Mouse (Mus musculus): ENCODE measurements around the gene Tulp2. TPM values are rescaled to one million over a fixed set of nuclear protein-coding genes. Genes with fewer than 3 reads are reported as not detected.
"Not testable (repeated sequence)": the region's sequence is repeated elsewhere in the genome, so short reads cannot be mapped to it uniquely, and the experiment has no call there.

The Tulp2 gene
- total RNA-seq, 2 experiments from 2014 or later = not detected

DNA sequence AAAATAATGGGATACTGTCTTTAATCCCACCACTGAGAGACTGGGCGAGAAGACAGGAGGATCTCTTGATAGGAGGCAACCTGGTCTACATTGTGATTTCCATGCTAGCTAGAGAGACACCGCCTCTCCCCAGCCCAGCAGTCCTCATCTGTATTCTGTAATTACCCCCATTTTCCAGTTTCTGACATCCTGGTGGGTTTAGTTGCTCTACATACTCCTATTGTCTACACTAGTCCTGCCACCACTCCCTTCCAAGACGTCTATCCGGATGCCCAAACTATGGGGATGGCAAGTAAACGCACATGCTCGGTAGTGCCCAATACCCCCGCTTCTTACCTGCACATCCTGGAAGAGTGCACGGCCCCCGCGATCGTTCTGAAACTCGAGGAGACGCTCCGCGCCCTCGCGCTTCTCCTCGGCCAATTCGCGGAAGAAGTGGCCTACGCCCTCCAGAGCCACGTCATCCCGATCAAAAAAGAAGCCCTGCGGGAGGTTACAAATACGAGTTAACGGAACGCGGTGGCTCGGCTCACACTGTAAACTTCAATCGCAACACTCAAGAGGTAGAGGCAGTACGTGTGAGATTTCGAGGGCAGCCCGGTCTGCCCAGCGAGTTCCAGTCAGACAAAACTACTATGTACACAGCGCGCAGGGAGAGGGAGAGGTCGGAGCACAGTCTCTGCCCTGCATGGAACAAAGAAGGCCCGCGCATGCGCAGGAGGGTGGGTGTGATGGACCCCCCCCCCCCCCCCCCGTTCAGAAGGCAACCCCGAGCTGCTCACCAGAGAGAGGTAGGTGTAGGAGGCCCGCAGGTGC lies 22.7 kb upstream of the Tulp2 start:
- peak; percentile 78 to 80 for DNase-seq (ENCODE audit: low spot score in 2 of 2)
- intact Hi-C loops (cut with DNase I) = no loop called here

DNA sequence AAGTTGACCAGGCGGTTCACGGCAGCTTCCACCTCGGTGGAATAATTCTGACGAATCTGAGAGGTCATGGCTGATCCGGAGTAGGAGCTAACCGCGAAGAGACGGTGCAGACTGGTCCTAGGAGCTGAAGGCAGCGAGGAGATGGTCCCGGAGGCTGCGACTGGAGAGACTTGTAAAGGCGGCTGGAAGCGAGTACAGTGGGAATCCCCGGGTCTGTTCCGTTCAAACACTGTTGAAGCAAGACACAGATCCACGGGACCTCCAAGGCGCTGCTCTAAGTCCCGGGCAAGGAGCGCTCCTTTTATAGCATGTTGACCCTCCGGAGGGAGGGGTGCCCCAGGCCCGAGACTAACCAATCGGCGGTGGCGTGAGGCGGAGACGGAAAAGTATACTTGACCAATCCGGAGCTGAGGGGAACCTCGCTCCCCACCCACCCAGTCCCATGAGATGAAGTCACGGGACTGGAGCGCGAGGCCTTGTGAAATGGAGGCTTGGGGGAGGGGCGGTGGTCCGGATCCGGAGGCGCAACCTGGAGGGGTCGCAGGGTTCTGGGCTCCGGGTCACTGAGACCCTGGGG lies 22.0 kb upstream of the Tulp2 start, which contains the start of gene Ftl1:
Gene Ftl1, minus strand, starts transcription at position 321 of the 577 bp plus-strand sequence.
- intact Hi-C loops (cut with DNase I) = loop anchor here (10.0 kb wide), 1 partner anchor 245 kb away; the partner anchor contains the start of gene Dbp
- DNase-seq (ENCODE audit: low spot score in 2 of 2) = peak; percentile 97 to 99

DNA sequence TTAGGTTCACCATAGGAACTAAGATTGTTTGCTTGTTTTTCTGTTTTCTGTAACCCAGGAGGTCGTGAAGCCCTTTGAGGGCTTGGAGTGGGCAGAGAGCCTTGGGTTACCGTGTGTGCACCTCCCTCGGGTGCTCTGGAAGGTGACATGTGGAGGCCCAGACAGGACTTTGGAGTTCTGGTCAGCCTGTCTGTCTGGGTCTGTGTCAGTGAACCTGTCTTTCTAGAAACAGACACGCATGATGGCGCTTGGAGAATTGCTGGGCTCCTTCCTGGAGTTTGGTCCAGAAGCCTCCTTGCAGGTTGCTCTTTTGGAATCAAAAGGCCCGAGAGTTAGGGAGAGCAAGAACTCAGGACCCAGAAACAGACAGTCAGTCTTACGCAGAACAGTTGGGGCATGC lies 21.3 kb upstream of the Tulp2 start:
- intact Hi-C loops (cut with DNase I) = loop anchor here (10.0 kb wide), 1 partner anchor 244 kb away; the partner anchor contains the start of gene Dbp
- DNase-seq (ENCODE audit: low spot score in 2 of 2) = no peak

DNA sequence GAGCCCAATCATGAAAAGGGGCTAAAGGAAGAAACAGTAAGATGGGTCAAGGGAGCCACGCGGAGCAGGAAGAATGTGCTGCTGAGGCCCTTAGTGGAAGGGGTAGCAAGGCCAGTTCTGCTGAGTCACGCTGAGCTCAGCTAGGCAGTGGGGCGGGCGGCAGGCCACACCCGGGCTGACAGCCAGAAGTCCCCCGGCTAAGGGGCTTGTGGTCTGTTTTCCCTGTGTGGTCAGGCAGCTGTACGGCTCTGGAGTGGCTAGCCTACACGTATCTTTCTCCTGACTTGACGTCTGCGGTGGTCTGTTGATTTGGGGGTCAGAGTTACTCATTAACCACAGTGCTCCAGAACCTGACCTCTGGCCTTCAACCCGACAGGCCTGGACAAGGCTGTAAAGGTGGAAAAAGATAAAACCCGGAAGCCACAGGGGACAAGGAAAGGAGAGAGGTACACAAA lies 20.8 kb upstream of the Tulp2 start:
- DNase-seq (ENCODE audit: low spot score in 2 of 2) = peak; percentile 41 to 42
- intact Hi-C loops (cut with DNase I) = loop anchor here (10.0 kb wide), 1 partner anchor 244 kb away; the partner anchor contains the start of gene Dbp

DNA sequence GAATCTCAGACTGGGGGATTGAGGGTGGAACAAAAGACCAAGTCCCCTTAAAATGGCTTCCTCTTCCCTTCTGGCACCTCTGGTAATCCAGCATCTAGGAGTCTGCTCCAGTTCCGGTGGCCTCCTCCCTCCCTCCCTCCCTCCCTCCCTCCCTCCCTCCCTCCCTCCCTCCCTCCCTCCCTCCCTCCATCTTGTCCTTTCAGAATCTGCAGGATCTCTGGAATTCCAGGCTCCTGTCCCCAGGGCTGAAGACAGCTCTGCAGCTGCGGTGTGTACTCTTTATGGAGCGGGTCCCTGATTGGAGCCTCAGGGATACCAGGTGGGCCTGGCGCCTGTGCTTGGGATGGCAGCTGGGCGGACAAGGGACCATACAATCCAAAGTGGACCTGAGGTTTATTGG lies 20.4 kb upstream of the Tulp2 start:
- intact Hi-C loops (cut with DNase I) = loop anchor here (10.0 kb wide), 1 partner anchor 243 kb away; the partner anchor contains the start of gene Dbp
- no peak for DNase-seq (ENCODE audit: low spot score in 2 of 2)

DNA sequence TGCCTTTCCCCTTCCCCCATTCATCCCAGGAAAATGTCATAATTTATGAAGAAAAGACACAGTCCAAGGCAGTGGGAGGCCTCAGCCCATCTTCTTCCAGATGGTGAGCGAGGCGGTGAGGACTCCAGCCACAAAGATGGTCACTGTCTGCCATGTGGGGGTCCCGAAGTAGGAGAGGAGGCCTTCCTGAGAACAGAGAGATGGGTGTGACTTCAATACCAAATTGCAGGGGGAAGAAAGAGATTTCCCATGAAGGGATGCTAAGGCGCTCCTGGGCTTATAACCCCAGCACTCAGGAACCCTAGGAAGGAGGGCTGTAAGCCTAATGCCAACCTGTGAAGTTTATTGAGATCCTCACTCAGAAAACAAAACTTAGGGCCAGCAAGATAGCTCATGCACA lies 19.9 kb upstream of the Tulp2 start:
- intact Hi-C loops (cut with DNase I) = loop anchor here (10.0 kb wide), 1 partner anchor 243 kb away; the partner anchor contains the start of gene Dbp
- no peak for DNase-seq (ENCODE audit: low spot score in 2 of 2)

DNA sequence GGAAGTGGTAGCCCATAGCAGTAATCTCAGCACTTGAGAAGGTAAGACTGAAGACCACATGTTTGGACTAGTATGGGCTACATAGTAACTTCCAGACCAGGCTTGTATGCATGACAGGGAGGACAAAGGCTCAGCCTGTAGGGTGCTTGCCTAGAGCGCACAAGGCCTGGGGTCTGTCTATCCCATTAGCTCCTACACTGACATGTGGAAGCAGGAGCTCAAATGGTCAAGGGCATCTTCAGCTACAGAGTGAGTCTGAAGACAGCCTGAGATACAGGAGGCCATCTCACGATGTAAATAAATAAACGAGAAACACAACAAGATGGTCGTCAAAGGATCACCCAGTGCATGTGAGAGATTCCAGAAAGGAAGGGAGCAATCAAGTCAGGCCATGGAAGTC lies 19.4 kb upstream of the Tulp2 start:
- intact Hi-C loops (cut with DNase I) = loop anchor here (10.0 kb wide), 1 partner anchor 242 kb away; the partner anchor contains the start of gene Dbp
- DNase-seq (ENCODE audit: low spot score in 2 of 2) = no peak

DNA sequence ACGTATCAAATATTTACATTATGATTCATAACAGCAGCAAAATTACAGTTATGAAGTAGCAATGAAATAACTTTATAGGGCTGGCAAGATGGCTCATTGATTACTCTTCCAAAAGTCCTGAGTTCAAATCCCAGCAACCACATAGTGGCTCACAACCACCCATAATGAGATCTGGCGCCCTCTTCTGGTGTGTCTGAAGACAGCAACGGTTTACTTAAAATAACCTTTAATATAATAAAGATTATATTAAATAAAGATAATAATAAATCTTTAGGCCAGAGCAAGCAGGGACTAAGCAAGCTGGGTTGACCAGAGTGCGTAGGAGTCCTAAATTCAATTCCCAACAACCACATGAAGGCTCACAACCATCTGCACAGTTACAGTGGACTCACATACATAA lies 18.8 kb upstream of the Tulp2 start:
- intact Hi-C loops (cut with DNase I) = loop anchor here (10.0 kb wide), 1 partner anchor 242 kb away; the partner anchor contains the start of gene Dbp
- not testable (repeated sequence) for DNase-seq (ENCODE audit: low spot score in 2 of 2)

DNA sequence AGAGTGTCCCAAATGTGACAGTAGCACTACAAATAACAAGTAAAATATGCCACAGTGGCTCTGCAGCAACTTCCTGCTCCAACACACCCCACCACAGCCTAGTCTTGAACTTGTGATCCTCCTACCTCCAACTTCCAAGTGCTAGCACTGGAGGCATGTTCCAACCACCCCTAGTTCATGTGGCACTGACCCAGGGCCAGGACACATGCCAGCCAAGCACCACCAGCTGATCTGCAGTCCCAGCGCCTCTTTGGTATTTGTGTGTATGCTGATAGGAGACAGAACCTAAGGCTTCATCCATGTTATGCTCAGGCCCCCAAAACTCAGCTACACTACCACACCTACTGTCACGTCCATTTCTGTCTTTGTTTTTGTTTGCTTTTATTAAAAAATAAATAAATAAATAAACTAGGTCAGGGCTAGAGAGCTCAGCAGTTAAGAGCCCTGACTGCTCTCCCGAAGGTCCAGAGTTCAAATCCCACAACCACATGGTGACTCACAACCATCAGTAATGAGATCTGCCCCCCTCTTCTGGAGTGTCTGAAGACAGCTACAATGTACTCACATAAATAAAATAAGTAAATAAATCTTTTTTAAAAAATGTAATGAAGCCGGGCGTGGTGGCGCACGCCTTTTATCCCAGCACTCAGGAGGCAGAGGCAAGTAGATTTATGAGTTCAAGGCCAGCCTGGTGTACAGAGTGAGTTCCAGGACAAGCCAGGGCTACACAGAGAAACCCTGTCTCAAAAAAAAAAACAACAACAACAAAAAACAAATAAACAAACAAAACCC lies 17.5 kb upstream of the Tulp2 start:
- intact Hi-C loops (cut with DNase I) = loop anchor here (10.0 kb wide), 1 partner anchor 241 kb away; the partner anchor contains the start of gene Dbp

DNA sequence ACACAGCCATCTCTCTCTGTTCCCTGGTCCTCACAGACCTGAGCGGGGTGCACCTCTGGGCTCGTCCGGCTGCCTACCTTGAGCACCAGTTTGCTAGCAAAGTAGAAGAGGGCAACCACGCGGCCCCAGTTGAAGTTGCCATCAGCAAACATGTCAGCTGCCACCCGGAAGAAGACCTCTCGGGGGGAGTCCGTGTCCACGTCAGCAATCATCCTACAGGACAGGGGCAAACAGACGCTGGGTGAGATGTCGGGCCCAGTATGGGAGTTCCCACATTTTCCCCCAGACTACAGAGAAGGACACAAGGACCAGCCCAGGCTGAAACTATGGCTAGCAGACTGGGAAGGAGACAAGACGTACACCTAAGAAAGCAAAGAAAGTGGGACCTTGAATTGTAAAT lies 16.6 kb upstream of the Tulp2 start:
- DNase-seq (ENCODE audit: low spot score in 2 of 2) = no peak
- intact Hi-C loops (cut with DNase I) = loop anchor here (10.0 kb wide), 1 partner anchor 240 kb away; the partner anchor contains the start of gene Dbp

More for the DNA sequence above, 17.5 kb upstream of the Tulp2 start:
- DNase-seq (ENCODE audit: low spot score in 2 of 2) = no peak

DNA sequence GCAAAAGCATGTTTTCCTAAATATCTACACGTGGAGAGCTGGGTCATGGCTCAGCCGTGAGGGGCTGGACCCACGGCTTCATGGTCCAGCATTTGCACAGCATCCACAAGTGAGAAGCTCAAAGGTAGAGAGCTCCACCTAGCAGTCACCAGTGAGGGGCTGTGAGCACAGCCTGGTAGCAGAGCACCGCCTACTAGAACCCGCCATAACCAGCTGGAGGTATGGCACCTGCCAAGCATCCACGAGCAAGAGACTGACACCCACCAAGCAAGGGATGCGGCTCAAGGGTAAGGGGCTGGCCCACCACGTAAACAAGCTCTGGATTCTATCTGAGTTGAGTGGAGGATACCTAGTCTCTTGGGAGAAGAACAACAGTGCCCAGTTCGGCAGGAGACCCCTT lies 16.1 kb upstream of the Tulp2 start:
- no peak for DNase-seq (ENCODE audit: low spot score in 2 of 2)
- intact Hi-C loops (cut with DNase I) = loop anchor here (10.0 kb wide), 1 partner anchor 239 kb away; the partner anchor contains the start of gene Dbp

DNA sequence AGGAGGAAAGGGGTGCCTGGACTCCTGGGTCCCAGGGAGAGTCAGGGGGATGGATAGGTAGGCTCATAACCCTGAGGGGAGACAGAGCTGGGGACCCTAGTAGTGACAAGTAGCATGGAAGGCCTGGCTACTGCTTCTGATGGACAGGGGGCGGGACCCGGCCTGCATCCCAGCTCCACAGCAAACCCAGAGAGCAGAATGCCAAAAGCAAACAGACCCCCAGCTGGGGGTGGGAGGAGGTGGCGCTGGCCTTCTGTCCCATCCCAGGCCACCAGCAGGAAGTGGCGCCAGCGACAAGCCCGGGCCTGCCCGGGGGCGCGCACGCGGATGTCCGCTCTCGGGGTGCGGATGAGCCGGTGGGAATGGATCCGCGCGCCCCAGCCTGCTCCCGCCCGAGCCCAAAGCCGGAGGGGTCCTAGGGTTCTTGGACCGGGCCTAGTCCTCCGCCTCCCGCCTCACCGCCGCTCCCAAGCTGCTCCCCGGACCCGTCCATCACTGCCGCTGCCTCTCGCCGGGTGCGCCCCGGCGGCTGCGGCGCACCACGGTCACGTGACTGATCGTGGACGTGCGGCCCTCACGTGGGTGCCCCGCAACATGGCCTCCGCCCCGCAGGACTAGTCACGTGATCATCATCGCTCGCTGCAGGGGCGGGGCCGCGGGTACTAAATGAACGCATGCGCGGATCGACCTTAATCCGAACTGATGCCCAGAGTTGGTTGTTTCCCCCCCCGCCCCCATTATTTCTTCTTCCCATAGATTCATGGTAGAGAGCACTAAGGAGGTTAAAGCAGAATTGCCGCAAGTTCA lies 15.2 kb upstream of the Tulp2 start, which contains the start of gene Bax:
Gene Bax, minus strand, starts transcription at position 616 of the 807 bp plus-strand sequence.
- peak; percentile 97 to 98 for DNase-seq (ENCODE audit: low spot score in 2 of 2)
- intact Hi-C loops (cut with DNase I) = loop anchor here (10.0 kb wide), 1 partner anchor 238 kb away; the partner anchor contains the start of gene Dbp

DNA sequence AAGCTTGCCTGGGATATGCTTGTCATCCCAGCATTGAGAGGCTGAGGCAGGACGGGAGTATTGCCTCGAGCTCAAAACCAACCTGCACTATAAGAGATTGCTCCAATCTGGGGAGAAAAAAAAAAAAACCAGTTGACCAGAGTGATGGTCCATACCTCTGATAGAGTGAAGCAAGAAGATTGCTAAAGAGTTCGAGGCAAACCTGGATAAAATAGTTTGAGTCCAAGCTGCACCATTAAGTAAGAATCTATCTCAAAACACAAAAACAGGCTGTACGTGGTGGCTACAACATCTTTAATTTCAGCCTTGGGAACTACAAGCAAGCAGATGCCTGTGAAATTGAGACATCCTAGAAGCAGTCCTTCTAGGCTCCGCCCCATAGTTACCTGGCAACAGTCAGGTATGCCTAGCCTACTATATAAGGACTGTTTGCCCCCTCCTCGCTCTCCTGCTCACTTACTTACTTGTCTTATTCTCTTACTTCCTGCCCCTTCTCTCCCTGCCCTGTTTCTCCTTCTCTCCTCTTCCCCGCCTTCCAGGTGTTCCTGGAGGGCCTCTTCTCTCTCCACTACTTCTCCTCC lies 14.5 kb upstream of the Tulp2 start:
- no peak for DNase-seq (ENCODE audit: low spot score in 2 of 2)
- intact Hi-C loops (cut with DNase I) = loop anchor here (10.0 kb wide), 1 partner anchor 238 kb away; the partner anchor contains the start of gene Dbp

DNA sequence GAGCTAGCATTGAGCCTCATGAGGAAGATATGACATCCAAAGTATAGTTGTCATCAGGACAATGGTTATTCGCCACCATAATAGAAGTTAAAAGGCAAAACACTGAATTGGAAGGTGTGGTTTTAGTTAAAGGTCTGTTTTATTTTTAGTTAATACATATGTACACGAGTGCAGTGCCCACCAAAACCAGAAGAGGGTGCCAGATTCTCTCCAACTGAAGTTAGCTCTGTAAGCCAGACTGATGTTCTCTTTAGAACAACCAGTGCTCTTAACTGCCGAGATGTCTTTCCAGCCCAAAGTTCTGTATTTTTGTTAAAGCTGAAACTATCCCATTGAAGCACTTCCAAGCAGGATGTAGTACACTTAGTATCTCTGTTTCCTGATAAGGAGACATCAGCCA lies 10.8 kb upstream of the Tulp2 start:
- peak; percentile 87 to 89 for DNase-seq (ENCODE audit: low spot score in 2 of 2)
- intact Hi-C loops (cut with DNase I) = loop anchor here (5.0 kb wide), 1 partner anchor 46 kb away; no protein-coding TSS in a partner anchor

DNA sequence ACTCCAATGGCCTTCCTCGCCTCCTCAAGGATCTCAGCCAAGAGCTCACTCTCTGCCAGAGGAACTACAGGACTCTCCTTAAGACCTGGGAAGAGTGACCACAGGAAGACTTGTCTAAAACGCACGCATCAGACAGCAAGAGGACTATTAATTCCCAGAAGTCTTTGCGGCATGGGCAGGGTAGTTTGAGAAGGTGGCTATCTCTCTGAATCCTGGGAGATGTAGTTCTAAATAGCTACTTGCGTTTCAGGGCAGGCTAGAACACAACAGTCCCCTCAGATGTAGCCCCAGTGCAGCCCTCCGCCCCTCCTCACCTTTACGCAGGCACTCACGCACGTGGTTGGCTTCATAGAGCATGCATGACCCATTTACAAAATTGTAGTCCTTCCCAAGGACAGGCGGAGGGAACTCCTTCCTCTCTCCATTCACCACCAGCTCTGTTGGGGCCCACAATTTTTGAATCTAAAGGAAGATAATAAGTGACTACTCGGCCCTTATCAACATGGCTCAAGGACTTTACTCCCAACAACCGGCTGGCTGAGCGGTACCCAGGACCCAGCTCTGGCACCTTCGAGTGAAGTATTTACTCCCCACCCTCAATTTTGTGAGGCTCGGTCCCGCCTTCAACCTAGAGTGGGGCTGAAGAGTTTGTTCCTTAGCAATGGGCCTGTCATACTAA lies 6.2 kb upstream of the Tulp2 start:
- DNase-seq (ENCODE audit: low spot score in 2 of 2) = no peak
- intact Hi-C loops (cut with DNase I) = no loop called here

DNA sequence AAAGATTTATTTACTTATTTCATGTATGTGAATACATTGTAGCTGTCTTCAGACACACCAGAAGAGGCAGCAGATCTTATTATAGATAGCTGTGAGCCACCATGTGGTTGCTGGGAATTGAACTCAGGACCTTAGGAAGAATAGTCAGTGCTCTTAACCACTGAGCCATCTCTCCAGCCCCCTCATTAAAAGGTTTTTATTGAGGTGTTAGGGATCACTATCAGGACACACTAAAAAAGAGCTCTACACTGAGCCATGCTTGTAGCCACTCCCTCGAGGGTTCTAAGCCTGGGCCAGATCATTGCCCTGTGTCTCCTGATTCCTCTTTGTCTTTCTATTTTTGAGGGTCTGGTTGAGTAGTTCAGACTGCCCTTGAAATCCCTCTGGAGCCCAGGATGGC lies 5.2 kb upstream of the Tulp2 start:
- DNase-seq (ENCODE audit: low spot score in 2 of 2) = no peak

DNA sequence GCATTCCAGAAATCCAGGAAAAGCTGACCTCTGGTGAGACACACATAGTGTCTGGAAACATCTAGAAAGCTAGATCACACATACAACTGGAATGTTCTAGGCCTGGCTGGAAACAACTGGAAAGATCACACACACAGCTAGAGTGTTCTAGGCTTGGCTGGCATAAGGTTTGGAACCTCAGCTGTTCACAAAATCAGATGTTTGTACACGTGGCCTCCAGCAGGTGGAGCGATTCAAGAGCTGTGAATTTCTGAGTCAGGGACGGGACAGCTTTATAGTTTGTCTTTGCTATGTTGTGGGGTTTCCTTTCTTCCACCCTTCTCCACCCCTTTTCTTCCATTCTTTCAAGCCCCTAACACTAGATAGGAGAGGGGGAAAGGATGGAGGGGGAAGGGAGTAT lies 4.7 kb upstream of the Tulp2 start:
- intact Hi-C loops (cut with DNase I) = loop anchor here (2.0 kb wide), 1 partner anchor 84 kb away; no protein-coding TSS in a partner anchor
- peak; percentile 67 to 73 for DNase-seq (ENCODE audit: low spot score in 2 of 2)

More for the DNA sequence above, 5.2 kb upstream of the Tulp2 start:
- intact Hi-C loops (cut with DNase I) = loop anchor here (2.0 kb wide), 1 partner anchor 84 kb away; no protein-coding TSS in a partner anchor
